Comparison of ENCODE assay signal across 8 mouse cellular contexts in genomic region chr16:18443385-18443841, GRCm38 (mm10). TPM values are rescaled to one million over a fixed set of nuclear protein-coding genes. Genes with fewer than 3 reads are reported as not detected.
DNase-seq lines count a peak whose midpoint lies in the region; ATAC-seq and TF ChIP-seq lines count a peak whose summit lies in the region.

No protein-coding gene starts in this region.

- WGBS in hindbrain, embryonic 14.5 days = 29% methylated on average over 8 of the region's 8 CpGs

- no peaks in the 10 kb centered on the region for H3K4me1 ChIP-seq in hindbrain, embryonic 14.5 days (replicated peaks; ENCODE audit: control insufficient read depth, insufficient read depth, low read length)

- in situ Hi-C loops in Patski (cut with MboI; ENCODE audit: low pct_unique_long_range_greater_than_20kb) = loop anchor here (5.0 kb wide), 3 partner anchors 74 to 234 kb away; no protein-coding TSS in a partner anchor

- H3K27me3 ChIP-seq in Patski = no peaks in the 10 kb centered on the region
- no peaks in the 10 kb centered on the region for H3K27me3 ChIP-seq in hindbrain, embryonic 14.5 days (ENCODE audit: control insufficient read depth, insufficient read depth, low read length)

- POLR2A ChIA-PET in Patski (lab: Charles Lee) = interaction anchor here (1.1 to 1.3 kb wide), 2 partner anchors 16 to 172 kb away, joined by 3 to 6 read pairs; no protein-coding TSS in a partner anchor

- H3K9ac ChIP-seq in hindbrain, embryonic 14.5 days = no peak overlapping the region

- peak; percentile 67 for DNase-seq in Patski (ENCODE audit: low read depth, low spot score)
- peak; percentile 99 to 100 for DNase-seq in cerebellum, postnatal 14 days
- peak; percentile 99 to 100 for DNase-seq in frontal cortex, postnatal 25 days (ENCODE audit: low spot score in 2 of 2)
- DNase-seq in hindbrain, embryonic 14.5 days (ENCODE audit: low spot score) = peak; percentile 99
- DNase-seq in layer of hippocampus, postnatal 36 days = peak; percentile 94 to 97
- peak; percentile 92 for DNase-seq in lung, postnatal 25 days (ENCODE audit: low spot score)
- peak; percentile 82 for DNase-seq in retina, postnatal 7 days (ENCODE audit: low read depth, low spot score)
- peak; percentile 90 for DNase-seq in urinary bladder, adult 2 months (ENCODE audit: low spot score)

- CTCF ChIA-PET in Patski (lab: Charles Lee) = interaction anchor here (0.6 to 4.5 kb wide), 35 partner anchors 8 to 195 kb away, joined by 3 to 47 read pairs (median 4); partner anchors contain the start of genes Arvcf, Gnb1l, Rtl10 and Tango2

- no peak overlapping the region for H3K4me2 ChIP-seq in hindbrain, embryonic 14.5 days (replicated peaks)

- H3K4me3 ChIP-seq in hindbrain, embryonic 14.5 days (replicated peaks; ENCODE audit: low read length) = no peak overlapping the region

- no peak for TF ChIP-seq CTCF in Patski (IDR thresholded peaks at IDR 0.05)

- peak; percentile 66 for ATAC-seq in Patski
- ATAC-seq in hindbrain, embryonic 14.5 days (ENCODE audit: low FRiP score) = peak; percentile 92

- no peak overlapping the region for H3K27ac ChIP-seq in hindbrain, embryonic 14.5 days

- no peaks in the 10 kb centered on the region for H3K9me3 ChIP-seq in hindbrain, embryonic 14.5 days (ENCODE audit: control insufficient read depth, low read length)

- H3K36me3 ChIP-seq in hindbrain, embryonic 14.5 days (replicated peaks; ENCODE audit: control insufficient read depth, insufficient read depth) = peaks cover 20% of the 10 kb centered on the region

RNA-seq across cellular contexts. Expression of gene Comt, which starts 16.8 kb away (rescaled TPM):
- polyA plus RNA-seq in Patski (2021) = 229 TPM
- polyA plus RNA-seq in hindbrain, embryonic 14.5 days (2014; fragmentation: Nextera tagmentation; extraction: Ambion mirVana) = 91.6 and 99.4 TPM in 2 replicates
- total RNA-seq in layer of hippocampus, postnatal 36 days (2021) = 10 to 100 TPM; 66.3 to 68.1 TPM
- polyA plus RNA-seq in urinary bladder, adult 2 months (2012; rRNA removed) = 169 and 205 TPM in 2 replicates

RNA-seq across cellular contexts. Expression of gene Txnrd2, which starts 17.2 kb away (rescaled TPM):
- polyA plus RNA-seq in Patski (2021) = 25.2 TPM
- polyA plus RNA-seq in hindbrain, embryonic 14.5 days (2014; fragmentation: Nextera tagmentation; extraction: Ambion mirVana) = 26.0 and 28.2 TPM in 2 replicates
- total RNA-seq in layer of hippocampus, postnatal 36 days (2021) = 10 to 100 TPM; 19.6 to 21.7 TPM
- 16.5 and 21.5 TPM in 2 replicates for polyA plus RNA-seq in urinary bladder, adult 2 months (2012; rRNA removed)

RNA-seq across cellular contexts. Expression of gene Gnb1l, which starts 55.1 kb away (rescaled TPM):
- 9.9 TPM for polyA plus RNA-seq in Patski (2021)
- polyA plus RNA-seq in hindbrain, embryonic 14.5 days (2014; fragmentation: Nextera tagmentation; extraction: Ambion mirVana) = 13.2 and 14.6 TPM in 2 replicates
- 1 to 10 TPM; 6.6 to 6.9 TPM for total RNA-seq in layer of hippocampus, postnatal 36 days (2021)
- polyA plus RNA-seq in urinary bladder, adult 2 months (2012; rRNA removed) = 7.9 and 8.4 TPM in 2 replicates

RNA-seq across cellular contexts. Expression of gene Rtl10, which starts 55.3 kb away (rescaled TPM):
- 9.1 TPM for polyA plus RNA-seq in Patski (2021)
- polyA plus RNA-seq in hindbrain, embryonic 14.5 days (2014; fragmentation: Nextera tagmentation; extraction: Ambion mirVana) = 2.5 and 3.1 TPM in 2 replicates
- total RNA-seq in layer of hippocampus, postnatal 36 days (2021) = 10 to 100 TPM; 10.0 to 11.5 TPM
- polyA plus RNA-seq in urinary bladder, adult 2 months (2012; rRNA removed) = 4.4 and 5.6 TPM in 2 replicates
